Mouse (Mus musculus) G1E-ER4 (cell line): Measurements from ENCODE around the gene Xylb. TPM values are rescaled to one million over a fixed set of nuclear protein-coding genes. Genes with fewer than 3 reads are reported as not detected.

ENCODE experiments used
- GATA1 ChIP-seq: IDR thresholded peaks from one replicate; pipeline ENCODE4 v1.8.0; 2012; ENCODE audit warnings: low read length, inconsistent platforms
- polyA plus RNA-seq: library from polyadenylated mRNA; stranded (reverse); fragments of >175 nt; gene quantifications from 2 replicates; pipeline ENCODE4 v1.2.3, GENCODE M21; 2012

Xylb gene
- polyA plus RNA-seq, 1 experiment = 21.3 TPM

GRCm38 (mm10) chr9:119337842-119338241 lies 19.3 kb upstream of the Xylb start:
- TF ChIP-seq GATA1 = no peak

- no peak for TF ChIP-seq GATA1
Observed at GRCm38 (mm10) chr9:119338350-119338749, 18.8 kb upstream of the Xylb start.

GRCm38 (mm10) chr9:119339106-119339505 lies 18.1 kb upstream of the Xylb start:
- TF ChIP-seq GATA1 = no peak

- TF ChIP-seq GATA1 = no peak
Observed at GRCm38 (mm10) chr9:119339558-119340211, 17.5 kb upstream of the Xylb start, which contains the start of gene Acaa1a. TSS of gene Acaa1a (plus strand) at chr9:119339676.

DNA sequence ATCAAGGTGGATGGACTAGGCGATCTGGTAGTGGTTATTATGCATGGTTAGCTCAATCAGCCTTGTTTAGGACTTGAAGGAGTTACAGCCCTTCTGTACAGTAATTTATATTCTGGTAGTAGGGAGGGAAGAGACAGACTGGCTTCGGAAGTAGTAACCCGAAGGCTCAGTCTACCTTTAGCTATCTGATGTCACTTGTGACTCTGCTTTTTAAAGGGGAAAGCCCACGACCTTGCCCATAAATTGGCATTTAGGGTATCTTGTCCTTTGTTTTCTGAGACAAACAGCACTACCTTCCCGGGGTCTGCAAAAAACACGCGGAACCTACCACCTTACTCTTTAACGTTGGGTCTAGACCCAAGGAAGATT lies 17.0 kb upstream of the Xylb start:
- TF ChIP-seq GATA1 = no peak

GRCm38 (mm10) chr9:119340909-119341816 lies 16.0 kb upstream of the Xylb start, which contains the start of gene Myd88:
TSS of gene Myd88 (minus strand) at chr9:119341411.
- no peak for TF ChIP-seq GATA1

- no peak for TF ChIP-seq GATA1
Observed at GRCm38 (mm10) chr9:119342728-119343127, 14.5 kb upstream of the Xylb start.

- TF ChIP-seq GATA1 = no peak
Observed at GRCm38 (mm10) chr9:119346376-119346775, 10.8 kb upstream of the Xylb start.

- TF ChIP-seq GATA1 = no peak
Observed at GRCm38 (mm10) chr9:119350531-119350930, 6.7 kb upstream of the Xylb start.

GRCm38 (mm10) chr9:119350947-119351705 lies 6.1 kb upstream of the Xylb start:
- TF ChIP-seq GATA1 = no peak

DNA sequence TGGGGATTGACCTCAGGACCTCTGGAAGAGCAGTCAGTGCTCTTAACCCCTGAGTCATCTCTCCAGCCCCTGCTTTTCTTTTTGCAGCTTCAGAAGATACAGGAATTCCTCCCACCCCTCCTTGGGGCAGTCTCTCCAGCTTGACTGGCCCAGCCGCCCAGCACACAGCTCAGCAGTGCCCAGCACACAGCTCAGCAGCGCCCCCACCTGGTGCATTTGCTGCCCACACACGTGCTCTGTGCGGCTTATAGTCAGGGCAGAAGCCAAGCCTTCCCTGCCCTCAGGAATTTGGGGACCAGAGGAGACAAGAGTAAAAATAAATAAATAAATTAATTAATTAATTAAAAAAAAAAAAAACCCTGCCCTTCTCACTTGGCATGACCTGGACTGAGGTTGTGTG lies 5.1 kb upstream of the Xylb start:
- no peak for TF ChIP-seq GATA1

GRCm38 (mm10) chr9:119353926-119354325 lies 3.3 kb upstream of the Xylb start:
- TF ChIP-seq GATA1 = no peak

GRCm38 (mm10) chr9:119355943-119356342 lies 1.2 kb upstream of the Xylb start:
- TF ChIP-seq GATA1 = no peak

DNA sequence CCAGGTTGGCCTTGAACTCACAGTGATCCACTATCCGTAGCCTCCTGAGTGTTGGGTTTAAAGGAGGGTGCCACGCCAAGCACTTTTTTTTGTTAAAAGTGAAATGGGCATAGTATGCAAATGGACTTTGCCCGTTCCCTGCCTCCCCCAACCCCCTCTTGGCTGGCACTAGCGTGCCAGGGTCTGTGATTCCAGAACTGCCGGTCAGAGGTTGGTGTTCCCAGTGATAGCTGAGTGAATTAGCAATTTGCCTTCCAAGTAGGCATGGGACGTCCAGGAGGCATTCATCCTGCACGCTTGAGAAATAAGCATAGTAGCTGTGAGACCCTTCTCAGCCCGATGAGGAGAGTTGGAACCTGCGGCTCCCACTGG lies 863 bp downstream of the Xylb start:
- TF ChIP-seq GATA1 = no peak

DNA sequence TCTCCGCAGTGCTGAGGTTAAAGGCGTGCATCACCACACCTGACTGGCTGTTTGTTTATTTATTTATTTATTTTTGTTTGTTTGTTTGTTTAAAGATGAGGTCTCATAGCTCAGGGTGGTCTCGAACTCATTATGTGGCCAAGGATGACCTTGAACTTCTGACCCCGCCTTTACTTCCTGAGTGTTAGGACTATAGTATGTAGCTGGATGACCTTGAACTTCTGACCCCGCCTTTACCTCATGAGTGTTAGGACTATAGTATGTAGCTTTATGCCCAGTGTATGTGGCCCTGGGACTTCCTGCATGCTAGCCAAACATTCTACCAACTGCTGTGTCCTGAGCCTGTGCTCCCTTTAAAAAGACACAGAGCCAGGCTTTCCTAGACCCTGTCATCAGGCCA lies 4.2 kb downstream of the Xylb start:
- no peak for TF ChIP-seq GATA1

GRCm38 (mm10) chr9:119363229-119363628 lies 6.0 kb downstream of the Xylb start:
- no peak for TF ChIP-seq GATA1
